Mouse (Mus musculus) forebrain, embryonic 10.5 days (tissue): Measurements from ENCODE around the gene Tmf1. TPM values are rescaled to one million over a fixed set of nuclear protein-coding genes. Genes with fewer than 3 reads are reported as not detected.

Source experiments
- DNase-seq: peaks from one replicate; pipeline ENCODE4 v3.0.0-alpha.2; 2017; ENCODE audit warnings: low spot score; ENCODE audit errors: extremely low spot score
- H3K27ac ChIP-seq: fragments of 300-500 bp; sonication (generic); 2 replicates; pipeline ENCODE4 v1.5.1; 2016; ENCODE audit warnings: mild to moderate bottlenecking
- H3K27me3 ChIP-seq: fragments of 300-500 bp; sonication (generic); 2 replicates; pipeline ENCODE4 v1.6.1; 2016; ENCODE audit warnings: mild to moderate bottlenecking; ENCODE audit not compliant: poor library complexity, severe bottlenecking
- H3K36me3 ChIP-seq: fragments of 300-500 bp; sonication (generic); replicated peaks from 2 replicates; pipeline ENCODE4 v1.6.1; 2016; ENCODE audit warnings: mild to moderate bottlenecking, moderate library complexity
- H3K4me1 ChIP-seq: fragments of 300-500 bp; sonication (generic); 2 replicates; pipeline ENCODE4 v1.6.1; 2016
- H3K4me3 ChIP-seq: fragments of 300-500 bp; sonication (generic); 2 replicates; pipeline ENCODE4 v1.5.1; 2016; ENCODE audit warnings: mild to moderate bottlenecking, moderate library complexity
- H3K9me3 ChIP-seq: fragments of 300-500 bp; sonication (generic); 2 replicates; pipeline ENCODE4 v1.6.1; 2016; ENCODE audit warnings: mild to moderate bottlenecking, moderate library complexity
- WGBS: fragments of 180-500 bp; shearing (Covaris S2); methylation state at CpG from one replicate; pipeline ENCODE4 v1.1.7; 2016; 5-methylcytosine and 5-hydroxymethylcytosine counted together
- polyA plus RNA-seq: library from polyadenylated mRNA; unstranded; fragments of >200 nt; fragmentation: Nextera tagmentation; extraction: Ambion mirVana; gene quantifications from 2 replicates; pipeline ENCODE4 v1.2.1, GENCODE M21; 2016

Tmf1 gene
- polyA plus RNA-seq, 1 experiment from 2014 or later: 24.2 TPM

- H3K27ac ChIP-seq: no peak overlapping the region
- H3K4me3 ChIP-seq: no peak overlapping the region
- no peaks in the 10 kb centered on the region for H3K27me3 ChIP-seq
- peaks cover 50% of the 10 kb centered on the region for H3K36me3 ChIP-seq
- DNase-seq: no peak
- H3K4me1 ChIP-seq: peaks cover 20% of the 10 kb centered on the region
- WGBS: 91% methylated on average over 11 of the region's 11 CpGs
- H3K9me3 ChIP-seq: no peaks in the 10 kb centered on the region
Measured at GRCm38 (mm10) chr6:97175716-97176115, 3.2 kb downstream of the Tmf1 start.

- H3K4me1 ChIP-seq: peaks cover 37% of the 10 kb centered on the region
- H3K27me3 ChIP-seq: peaks cover 11% of the 10 kb centered on the region
- no peak for DNase-seq
- H3K4me3 ChIP-seq: no peak overlapping the region
- 86% methylated on average over 6 of the region's 6 CpGs for WGBS
- no peak overlapping the region for H3K27ac ChIP-seq
- H3K36me3 ChIP-seq: peaks cover 4% of the 10 kb centered on the region
- no peaks in the 10 kb centered on the region for H3K9me3 ChIP-seq
Measured at GRCm38 (mm10) chr6:97150156-97150555, 28.8 kb downstream of the Tmf1 start.

- 86% methylated on average over 2 of the region's 2 CpGs for WGBS
- H3K27me3 ChIP-seq: peaks cover 11% of the 10 kb centered on the region
- peaks cover 4% of the 10 kb centered on the region for H3K36me3 ChIP-seq
- H3K4me3 ChIP-seq: no peak overlapping the region
- H3K4me1 ChIP-seq: peaks cover 41% of the 10 kb centered on the region
- no peak overlapping the region for H3K27ac ChIP-seq
- H3K9me3 ChIP-seq: no peaks in the 10 kb centered on the region
- DNase-seq: no peak
Measured at GRCm38 (mm10) chr6:97149721-97150120, 29.2 kb downstream of the Tmf1 start.

- Histone ChIP-seq H3K4me3 (peak within 1 kb of the TSS; percentile 65), H3K4me1 (peaks cover 49% of the 10 kb centered on the region), H3K36me3 (peaks cover 1% of the 10 kb centered on the region), H3K27me3 (peaks cover 11% of the 10 kb centered on the region), H3K9me3 (no peaks in the 10 kb centered on the region), H3K27ac (peak within 1 kb of the TSS; percentile 87)
- 2% methylated on average over 55 of the region's 56 CpGs for whole genome bisulfite sequencing
- peak; percentile 67 for DNase-seq
Measured at GRCm38 (mm10) chr6:97148383-97149251, 30.3 kb downstream of the Tmf1 start, which contains the start of gene Eogt. Eogt (minus strand) TSS chr6:97149182.

GRCm38 (mm10) chr6:97147755-97148382, 31.1 kb downstream of the Tmf1 start:
- peak; percentile 24 for DNase-seq

GRCm38 (mm10) chr6:97145156-97145555, 33.8 kb downstream of the Tmf1 start:
- H3K27me3 ChIP-seq: peaks cover 11% of the 10 kb centered on the region
- peaks cover under 1% of the 10 kb centered on the region for H3K36me3 ChIP-seq
- H3K9me3 ChIP-seq: no peaks in the 10 kb centered on the region
- 93% methylated on average over 7 of the region's 7 CpGs for WGBS
- H3K27ac ChIP-seq: no peak overlapping the region
- DNase-seq: no peak
- H3K4me3 ChIP-seq: no peak overlapping the region
- peaks cover 49% of the 10 kb centered on the region for H3K4me1 ChIP-seq

More at GRCm38 (mm10) chr6:97147755-97148382, 31.1 kb downstream of the Tmf1 start:
- Histone ChIP-seq H3K27me3 (peaks cover 11% of the 10 kb centered on the region), H3K4me3 (peak overlapping the region; percentile 65), H3K27ac (peak overlapping the region; percentile 87), H3K9me3 (no peaks in the 10 kb centered on the region), H3K36me3 (no peaks in the 10 kb centered on the region; the same call in 1 of the 2 replicates), H3K4me1 (peaks cover 49% of the 10 kb centered on the region)
- 25% methylated on average over 18 of the region's 18 CpGs for WGBS

- DNase-seq: no peak
- peaks cover 8% of the 10 kb centered on the region for H3K36me3 ChIP-seq
- H3K9me3 ChIP-seq: no peaks in the 10 kb centered on the region
- H3K27ac ChIP-seq: peak overlapping the region; percentile 30; the same call in 1 of the 2 replicates
- peaks cover 48% of the 10 kb centered on the region for H3K4me1 ChIP-seq
- no peak overlapping the region for H3K4me3 ChIP-seq
- H3K27me3 ChIP-seq: peaks cover 11% of the 10 kb centered on the region
- WGBS: 58% methylated on average over 7 of the region's 7 CpGs
Measured at GRCm38 (mm10) chr6:97144359-97144758, 34.6 kb downstream of the Tmf1 start.

- H3K36me3 ChIP-seq: peaks cover 8% of the 10 kb centered on the region
- peaks cover 30% of the 10 kb centered on the region for H3K4me1 ChIP-seq
- no peak overlapping the region for H3K27ac ChIP-seq
- peaks cover 7% of the 10 kb centered on the region for H3K27me3 ChIP-seq
- no peaks in the 10 kb centered on the region for H3K9me3 ChIP-seq
- no peak for DNase-seq
- WGBS: 92% methylated on average over 8 of the region's 8 CpGs
- H3K4me3 ChIP-seq: no peak overlapping the region
Measured at GRCm38 (mm10) chr6:97142611-97143010, 36.3 kb downstream of the Tmf1 start.

- Histone ChIP-seq H3K4me3 (no peak overlapping the region), H3K27ac (no peak overlapping the region), H3K27me3 (no peaks in the 10 kb centered on the region), H3K9me3 (no peaks in the 10 kb centered on the region), H3K36me3 (peaks cover 8% of the 10 kb centered on the region), H3K4me1 (peaks cover 22% of the 10 kb centered on the region)
- 85% methylated on average over 7 of the region's 7 CpGs for WGBS
- no peak for DNase-seq
Measured at GRCm38 (mm10) chr6:97141811-97142210, 37.1 kb downstream of the Tmf1 start.

GRCm38 (mm10) chr6:97132707-97133303, 46.1 kb downstream of the Tmf1 start:
- no peaks in the 10 kb centered on the region for H3K9me3 ChIP-seq
- 90% methylated on average over 5 of the region's 5 CpGs for WGBS
- H3K4me3 ChIP-seq: no peak overlapping the region
- H3K27me3 ChIP-seq: no peaks in the 10 kb centered on the region
- H3K4me1 ChIP-seq: no peaks in the 10 kb centered on the region
- DNase-seq: no peak
- no peak overlapping the region for H3K27ac ChIP-seq
- no peaks in the 10 kb centered on the region; the same call in 1 of the 2 replicates for H3K36me3 ChIP-seq

GRCm38 (mm10) chr6:97131808-97132207, 47.1 kb downstream of the Tmf1 start:
- DNase-seq: no peak
- Histone ChIP-seq H3K9me3 (no peaks in the 10 kb centered on the region), H3K27me3 (no peaks in the 10 kb centered on the region), H3K4me3 (no peak overlapping the region), H3K4me1 (no peaks in the 10 kb centered on the region), H3K27ac (no peak overlapping the region), H3K36me3 (no peaks in the 10 kb centered on the region; the same call in 1 of the 2 replicates)
- WGBS: 59% methylated on average over 4 of the region's 4 CpGs

GRCm38 (mm10) chr6:97130979-97131378, 47.9 kb downstream of the Tmf1 start:
- no peak overlapping the region for H3K27ac ChIP-seq
- no peak overlapping the region for H3K4me3 ChIP-seq
- no peak for DNase-seq
- no peaks in the 10 kb centered on the region for H3K9me3 ChIP-seq
- WGBS: 64% methylated on average over 5 of the region's 5 CpGs
- no peaks in the 10 kb centered on the region for H3K4me1 ChIP-seq
- H3K36me3 ChIP-seq: no peaks in the 10 kb centered on the region; the same call in 1 of the 2 replicates
- H3K27me3 ChIP-seq: no peaks in the 10 kb centered on the region
